Mouse (Mus musculus) heart, embryonic 16.5 days (tissue): ENCODE measurements around the gene Lrrc74a. TPM values are rescaled to one million over a fixed set of nuclear protein-coding genes. Genes with fewer than 3 reads are reported as not detected.

ENCODE experiments used
- ATAC-seq: fragments of 200-750 bp; cut with Nextera tagmentation; replicated peaks from 2 replicates; pipeline ENCODE4 v1.8.0; 2017; ENCODE audit warnings: moderate number of reproducible peaks; ENCODE audit not compliant: insufficient read depth, low FRiP score; ENCODE audit errors: extremely low read depth
- H3K27ac ChIP-seq: fragments of 300-500 bp; sonication (generic); 2 replicates; pipeline ENCODE4 v1.5.1; 2014; ENCODE audit warnings: mild to moderate bottlenecking, low read length, control low read depth, moderate library complexity
- H3K27me3 ChIP-seq: fragments of 300-500 bp; sonication (generic); 2 replicates; pipeline ENCODE4 v1.6.1; 2014; ENCODE audit warnings: low read length, mixed read lengths; ENCODE audit not compliant: control insufficient read depth, insufficient read depth
- H3K36me3 ChIP-seq: fragments of 300-500 bp; sonication (generic); 2 replicates; pipeline ENCODE4 v1.6.1; 2014; ENCODE audit not compliant: control insufficient read depth, insufficient read depth
- H3K4me1 ChIP-seq: fragments of 300-500 bp; sonication (generic); 2 replicates; pipeline ENCODE4 v1.6.1; 2014; ENCODE audit warnings: low read length, mixed read lengths; ENCODE audit not compliant: control insufficient read depth, insufficient read depth
- H3K4me2 ChIP-seq: fragments of 300-500 bp; sonication (generic); 2 replicates; pipeline ENCODE4 v1.6.1; 2014; ENCODE audit warnings: low read depth, mild to moderate bottlenecking, control low read depth, low read length
- H3K4me3 ChIP-seq: fragments of 300-500 bp; sonication (generic); 2 replicates; pipeline ENCODE4 v1.5.1; 2014; ENCODE audit warnings: mild to moderate bottlenecking, control low read depth, low read length
- H3K9ac ChIP-seq: fragments of 300-500 bp; sonication (generic); 2 replicates; pipeline ENCODE4 v1.6.1; 2014; ENCODE audit warnings: low read length, control low read depth
- H3K9me3 ChIP-seq: fragments of 300-500 bp; sonication (generic); replicated peaks from 2 replicates; pipeline ENCODE4 v1.6.1; 2016; ENCODE audit warnings: low read length; ENCODE audit not compliant: control insufficient read depth
- WGBS: fragments of 180-500 bp; shearing (Covaris S2); extraction: QIAGEN DNeasy Blood & Tissue Kit; methylation state at CpG from one replicate; pipeline ENCODE4 v1.1.7; 2014; 5-methylcytosine and 5-hydroxymethylcytosine counted together
- polyA plus RNA-seq: library from polyadenylated mRNA; unstranded; fragments of >200 nt; fragmentation: Nextera tagmentation; extraction: Ambion mirVana; gene quantifications from 2 replicates; pipeline ENCODE4 v1.2.1, GENCODE M21; 2015

Gene Lrrc74a
- polyA plus RNA-seq, 1 experiment from 2014 or later, result not detected

DNA sequence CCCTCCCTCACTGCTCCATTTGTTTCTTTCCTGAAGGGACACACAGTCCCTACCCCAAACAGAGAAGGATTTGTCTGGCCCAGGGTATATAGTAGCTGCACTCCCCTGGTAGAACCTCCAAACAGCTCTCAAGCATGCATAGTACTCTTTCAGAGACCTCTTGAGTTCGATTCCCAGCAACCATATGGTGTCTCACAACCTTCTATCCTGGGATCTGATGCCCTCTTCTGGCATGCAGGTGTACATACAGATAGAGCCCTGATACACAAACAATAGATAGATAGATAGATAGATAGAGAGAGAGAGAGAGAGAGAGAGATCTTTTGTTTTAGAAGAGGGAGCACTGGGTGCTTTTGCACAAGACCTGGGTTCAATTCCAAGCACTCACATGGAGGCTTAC, 75.9 kb downstream of the Lrrc74a start:
- H3K36me3 ChIP-seq, result no peaks in the 10 kb centered on the region
- H3K9ac ChIP-seq, result no peak overlapping the region
- no peak overlapping the region for H3K4me3 ChIP-seq
- no peak overlapping the region for H3K4me2 ChIP-seq
- no peaks in the 10 kb centered on the region; the same call in 1 of the 2 replicates for H3K9me3 ChIP-seq
- H3K27ac ChIP-seq, result peak overlapping the region; percentile 85
- 91% methylated on average over 1 of the region's 1 CpGs for WGBS
- peaks cover 40% of the 10 kb centered on the region for H3K4me1 ChIP-seq
- no peaks in the 10 kb centered on the region for H3K27me3 ChIP-seq
- no peak for ATAC-seq

DNA sequence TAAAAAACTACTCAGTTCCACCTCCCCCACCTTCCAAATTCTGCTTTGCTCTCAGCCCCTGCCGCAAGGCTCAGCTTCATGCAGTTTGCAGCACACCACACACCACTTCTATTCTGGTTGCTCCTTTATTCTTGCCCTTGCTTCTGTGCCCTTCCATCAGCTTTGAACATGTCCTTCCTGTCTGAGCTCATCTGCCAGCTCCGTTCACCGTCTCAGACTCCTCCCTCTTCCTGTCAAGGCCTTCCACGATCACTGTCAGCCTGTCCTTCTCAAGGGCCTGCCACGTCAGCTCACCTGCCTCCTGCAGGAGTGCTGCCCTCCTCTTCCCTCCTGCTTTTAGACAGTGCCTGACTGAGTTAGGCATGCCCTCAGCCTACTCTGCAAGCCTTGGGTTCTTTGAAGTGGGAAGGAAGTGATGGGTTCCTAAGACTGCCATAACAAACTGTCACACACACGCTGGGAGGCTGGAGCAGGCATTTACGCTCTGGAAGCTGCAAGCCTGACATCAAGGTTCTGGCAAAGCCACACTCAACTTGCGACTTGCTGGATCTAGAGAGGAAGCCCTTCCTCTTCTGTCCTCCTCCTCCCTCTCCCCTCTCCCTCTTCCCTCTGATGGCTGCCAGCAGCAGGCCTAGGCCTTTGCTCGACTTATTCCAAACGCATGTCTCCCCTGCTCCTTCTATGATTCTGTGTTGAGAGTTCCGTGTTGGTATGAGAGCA, 76.7 kb downstream of the Lrrc74a start:
- H3K36me3 ChIP-seq, result no peaks in the 10 kb centered on the region
- no peaks in the 10 kb centered on the region for H3K27me3 ChIP-seq
- H3K4me1 ChIP-seq, result peaks cover 41% of the 10 kb centered on the region
- peak overlapping the region; percentile 35 for H3K9ac ChIP-seq
- ATAC-seq, result peak; percentile 70
- no peak overlapping the region for H3K4me3 ChIP-seq
- H3K9me3 ChIP-seq, result no peaks in the 10 kb centered on the region; the same call in 1 of the 2 replicates
- 34% methylated on average over 11 of the region's 11 CpGs for WGBS
- H3K27ac ChIP-seq, result peak overlapping the region; percentile 85
- H3K4me2 ChIP-seq, result 0 out of 2 replicates have a peak overlapping the region, but pooled peaks have one; percentile 8

DNA sequence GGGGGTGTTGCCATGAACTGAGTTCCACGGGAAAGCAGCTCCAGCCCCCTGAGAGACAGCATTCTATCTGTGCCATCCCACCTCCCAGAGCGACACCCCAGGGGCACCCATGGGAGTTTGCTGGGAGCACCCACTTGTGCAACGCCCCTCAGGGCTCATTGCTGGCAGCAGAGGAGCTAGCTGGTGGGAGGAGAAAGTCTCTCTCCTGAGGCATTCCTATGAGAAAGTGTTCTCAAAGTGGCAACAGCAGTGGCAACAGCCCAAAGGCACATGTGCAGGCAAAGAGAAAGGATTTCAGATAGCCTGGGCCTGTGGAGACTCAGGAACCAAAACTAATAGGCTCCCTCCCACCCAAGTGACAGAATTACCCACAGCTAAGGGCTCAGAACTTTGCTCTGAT, 78.6 kb downstream of the Lrrc74a start:
- Histone ChIP-seq H3K4me1 (peaks cover 43% of the 10 kb centered on the region), H3K36me3 (no peaks in the 10 kb centered on the region), H3K9ac (peak overlapping the region; percentile 38; the same call in 1 of the 2 replicates), H3K9me3 (no peaks in the 10 kb centered on the region; the same call in 1 of the 2 replicates), H3K4me2 (no peak overlapping the region), H3K4me3 (no peak overlapping the region), H3K27me3 (no peaks in the 10 kb centered on the region), H3K27ac (peak overlapping the region; percentile 16; the same call in 1 of the 2 replicates)
- 68% methylated on average over 3 of the region's 3 CpGs for WGBS
- ATAC-seq, result no peak

Other genes starting within 250 kb of the Lrrc74a start
- gene Vash1, start 55.7 kb upstream of the Lrrc74a start, polyA plus RNA-seq, result 8.9 and 11.0 TPM in 2 replicates
- gene Angel1, start 7.9 kb upstream of the Lrrc74a start, polyA plus RNA-seq, result 7.9 and 9.4 TPM in 2 replicates
- 25.4 and 32.4 TPM in 2 replicates for gene Irf2bpl, start 150.4 kb downstream of the Lrrc74a start, polyA plus RNA-seq
- gene Cipc, start 212.7 kb downstream of the Lrrc74a start, polyA plus RNA-seq, result 25.1 and 25.9 TPM in 2 replicates